Mouse (Mus musculus) kidney, postnatal 25 days (tissue): Measurements from ENCODE around the gene Pitpnm2.
"Not testable (repeated sequence)": the region's sequence is repeated elsewhere in the genome, so short reads cannot be mapped to it uniquely, and the experiment has no call there.

ENCODE experiments used
- DNase-seq, 2 experiments: peaks; one replicate each; pipeline ENCODE4 v3.0.0; 2021; ENCODE audit warnings: mixed read lengths in 2 of 2

Gene Pitpnm2

DNA sequence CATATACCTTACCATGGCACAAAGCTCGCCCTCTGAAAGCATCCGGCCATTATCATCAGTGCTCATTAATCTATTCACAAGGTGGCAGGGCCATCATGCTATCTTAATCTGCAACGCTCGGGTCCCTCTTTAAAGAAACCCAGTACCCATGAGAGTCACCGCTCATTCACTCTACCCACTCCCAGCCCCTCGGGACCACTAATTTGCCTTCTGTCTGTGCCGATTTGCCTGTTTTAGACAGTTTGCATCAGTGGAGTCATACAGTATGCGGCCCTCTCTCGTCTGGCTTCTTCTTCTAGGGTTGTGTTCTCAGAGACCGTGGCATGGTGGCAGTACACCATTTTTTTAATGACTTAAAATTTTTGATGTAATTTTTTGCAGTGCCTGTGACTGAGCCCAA lies 30.1 kb downstream of the Pitpnm2 start:
- no peak for DNase-seq

DNA sequence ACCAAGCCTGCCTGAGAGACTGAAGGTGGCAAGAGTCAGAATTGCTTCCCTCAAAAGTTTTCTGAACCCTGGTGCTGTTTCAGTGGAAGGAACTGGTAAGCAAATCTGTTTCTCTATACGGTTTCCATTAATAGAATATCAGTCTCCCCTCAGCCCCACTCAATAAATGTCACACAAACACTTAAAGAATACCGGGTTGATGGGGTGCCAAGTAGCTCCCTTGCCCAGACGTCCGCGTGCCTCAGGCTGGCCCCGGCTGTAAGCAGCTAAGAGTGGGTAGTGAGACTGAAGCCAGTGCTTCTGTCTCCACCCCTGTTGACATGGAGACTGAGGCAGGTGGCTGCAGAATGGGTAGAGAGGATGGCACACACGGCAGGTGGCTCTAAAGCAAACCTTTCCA lies 30.6 kb downstream of the Pitpnm2 start:
- no peak for DNase-seq

DNA sequence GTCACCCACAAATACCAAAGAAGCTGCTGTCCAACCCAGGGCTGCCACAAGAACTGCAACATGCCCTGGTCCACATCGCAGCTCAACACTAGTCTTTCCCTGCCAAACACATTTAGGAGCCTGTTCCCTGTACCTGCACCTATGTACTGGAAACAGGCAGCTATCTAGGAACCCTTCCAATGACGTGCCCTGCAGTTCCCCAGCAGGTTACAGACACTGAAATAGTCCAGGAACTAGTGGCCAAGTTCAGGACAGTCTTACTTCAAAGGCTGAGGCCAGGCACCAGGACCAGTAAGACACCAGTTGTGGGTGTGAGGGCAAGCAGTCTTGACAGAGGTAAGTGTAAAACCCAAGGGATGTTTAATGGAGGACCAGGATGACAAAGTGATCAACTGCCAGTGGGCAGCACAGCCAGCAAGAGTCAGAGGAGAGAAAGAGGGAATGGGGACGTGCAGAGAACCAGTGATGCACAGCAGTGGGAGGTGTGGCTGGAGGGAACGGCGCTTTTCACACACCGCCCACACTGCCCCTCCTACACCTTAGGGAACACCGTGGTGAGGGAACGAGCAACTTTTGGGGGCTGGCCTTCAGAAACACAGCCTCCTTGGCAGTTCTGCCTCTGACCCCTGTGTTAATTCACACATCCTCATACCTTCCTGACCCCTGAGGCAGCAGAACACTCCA lies 31.9 kb downstream of the Pitpnm2 start:
- DNase-seq = no peak

DNA sequence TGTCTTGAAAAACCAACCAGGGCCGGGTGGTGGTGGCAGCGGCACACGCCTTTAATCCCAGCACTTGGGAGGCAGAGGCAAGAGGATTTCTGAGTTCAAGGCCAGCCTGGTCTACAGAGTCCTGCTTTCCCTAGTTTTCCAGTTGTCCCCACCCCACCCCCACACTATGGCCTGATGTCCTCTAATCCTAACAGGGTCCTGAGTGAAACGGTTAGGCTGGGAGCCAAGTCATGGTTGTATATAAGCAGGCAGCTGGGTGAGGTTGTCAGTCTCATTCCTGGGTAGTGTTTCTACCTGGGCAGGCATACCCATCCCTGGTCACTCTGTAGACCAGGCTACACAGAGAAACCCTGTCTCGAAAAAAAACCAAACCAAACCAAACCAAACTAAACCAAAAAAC lies 32.5 kb downstream of the Pitpnm2 start:
- DNase-seq = not testable (repeated sequence)

DNA sequence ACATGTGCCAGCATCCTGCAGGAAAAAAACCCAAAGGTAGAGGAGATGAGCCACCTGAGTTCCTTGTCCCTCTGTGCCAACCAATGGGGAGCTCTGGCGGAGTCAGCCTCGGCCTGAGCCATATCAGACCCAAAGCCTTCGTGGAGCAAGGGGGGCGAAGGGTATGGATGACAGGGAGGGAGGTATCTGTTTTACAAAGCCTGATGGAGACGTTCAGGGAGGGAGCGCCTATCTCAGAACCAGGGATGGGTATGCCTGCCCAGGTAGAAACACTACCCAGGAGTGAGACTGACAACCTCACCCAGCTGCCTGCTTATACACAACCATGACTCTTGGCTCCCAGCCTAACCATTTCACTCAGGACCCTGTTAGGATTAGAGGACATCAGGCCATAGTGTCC lies 33.2 kb downstream of the Pitpnm2 start:
- no peak for DNase-seq

DNA sequence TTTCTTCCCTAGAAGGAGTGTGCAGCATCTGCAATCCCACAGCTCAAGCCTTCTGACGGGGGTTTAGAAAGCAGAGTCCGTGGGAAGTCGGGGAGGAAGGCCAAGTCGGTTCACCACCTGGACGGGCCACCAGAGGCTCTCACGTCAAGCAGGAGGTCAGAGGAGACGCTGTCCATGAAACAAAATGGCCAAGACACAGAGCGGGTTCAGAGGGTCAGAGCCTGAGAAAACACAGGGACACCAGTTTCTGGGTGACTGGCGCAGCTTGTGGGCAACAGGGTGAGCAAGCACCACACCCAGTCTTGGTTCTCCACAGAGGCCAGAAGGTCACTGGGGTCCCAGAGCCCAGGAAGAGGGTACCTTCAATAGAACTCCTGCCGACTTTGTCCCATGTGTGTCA lies 33.9 kb downstream of the Pitpnm2 start:
- no peak for DNase-seq

DNA sequence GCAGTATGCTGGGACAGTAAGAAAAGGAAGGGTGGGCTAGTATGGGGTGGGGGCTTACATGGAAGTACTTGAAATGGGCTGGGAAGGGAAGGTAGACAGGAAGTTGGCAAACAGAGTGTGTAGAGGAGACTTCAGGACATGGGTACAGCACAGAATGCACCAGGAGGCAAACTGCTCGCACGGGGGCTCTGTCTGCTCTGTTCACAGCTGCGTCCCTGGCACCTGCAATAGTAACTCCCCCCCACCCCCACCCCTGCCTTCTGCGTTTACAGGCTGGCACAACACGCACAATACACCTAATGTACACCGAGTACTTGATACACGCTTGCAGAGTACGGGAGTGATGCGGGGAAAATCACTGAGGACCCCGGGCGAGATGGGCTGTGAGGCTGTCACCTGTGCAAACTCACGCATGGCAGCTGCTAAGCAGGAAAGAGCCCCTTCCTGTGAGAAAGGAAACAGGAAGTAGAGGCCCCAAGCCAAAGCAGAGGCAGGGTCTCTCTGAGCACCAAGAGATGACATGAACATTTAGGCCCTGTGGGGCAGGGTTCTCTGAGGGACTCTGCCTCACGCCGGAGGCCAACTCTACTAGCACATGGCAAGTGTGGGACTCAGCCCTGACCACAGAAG lies 34.9 kb downstream of the Pitpnm2 start:
- DNase-seq = peak in 1 of 2 experiments; percentile 20

DNA sequence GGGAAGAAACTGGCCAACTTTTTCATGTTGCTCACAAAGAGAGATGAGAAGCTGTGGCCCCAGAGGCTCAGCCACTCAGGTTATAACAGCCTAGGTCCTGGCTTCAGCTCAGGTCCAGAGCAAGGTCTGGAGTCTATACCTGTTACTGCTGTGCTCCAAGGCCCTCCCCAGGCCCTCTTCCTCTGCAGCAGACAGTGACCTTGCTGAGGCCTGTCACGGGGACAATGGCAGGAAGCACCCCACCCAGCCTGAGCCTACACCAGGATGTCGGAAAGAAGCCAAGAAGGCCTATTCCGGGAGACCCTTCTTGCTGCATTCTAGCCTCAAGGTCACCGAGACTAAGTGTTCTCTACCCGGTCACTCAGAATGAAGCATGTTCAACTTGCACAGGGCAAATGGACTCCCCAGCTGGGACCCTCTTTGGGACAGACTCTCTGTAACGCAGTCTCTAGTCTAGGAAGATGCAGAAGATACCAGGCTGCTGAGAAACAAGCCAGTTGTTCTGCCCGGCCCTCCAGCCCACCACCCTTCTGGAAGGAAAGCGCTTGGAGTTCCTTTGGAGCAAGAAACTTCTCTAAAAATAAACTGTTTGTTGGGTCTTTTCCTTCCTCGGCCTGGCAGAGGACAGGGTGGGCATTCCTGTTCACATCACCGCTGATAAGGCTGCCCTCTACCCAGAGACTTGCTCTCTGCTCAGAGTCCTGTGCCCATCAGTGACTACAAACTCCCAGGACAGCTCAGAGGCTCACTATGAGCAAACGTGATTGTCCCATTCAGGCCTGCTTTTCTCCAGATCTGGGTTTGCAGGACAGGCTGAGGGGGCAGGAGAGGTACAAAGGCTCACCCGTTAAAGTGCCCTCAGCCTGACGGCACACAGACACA lies 35.7 kb downstream of the Pitpnm2 start:
- DNase-seq = peak; percentile 71 to 90

DNA sequence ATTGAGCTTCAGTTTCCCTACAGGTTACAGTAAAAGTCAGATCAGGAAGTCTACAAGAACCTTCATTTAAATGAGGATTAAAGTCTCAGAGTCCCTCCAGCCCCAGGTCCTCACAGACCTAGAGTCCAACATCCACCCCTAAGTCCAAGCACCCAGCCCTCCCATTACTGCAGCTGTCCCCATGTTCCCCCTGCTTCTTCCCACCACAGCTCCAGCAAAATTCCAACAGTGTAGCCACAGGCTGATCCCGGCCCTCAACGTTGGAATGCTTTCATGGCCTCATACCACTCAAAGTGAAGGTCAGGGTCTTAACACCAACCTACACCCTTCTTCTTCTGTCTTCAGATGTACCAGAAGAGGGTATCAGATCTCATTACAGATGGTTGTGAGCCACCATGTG lies 37.9 kb downstream of the Pitpnm2 start:
- peak in 1 of 2 experiments; percentile 29 for DNase-seq

DNA sequence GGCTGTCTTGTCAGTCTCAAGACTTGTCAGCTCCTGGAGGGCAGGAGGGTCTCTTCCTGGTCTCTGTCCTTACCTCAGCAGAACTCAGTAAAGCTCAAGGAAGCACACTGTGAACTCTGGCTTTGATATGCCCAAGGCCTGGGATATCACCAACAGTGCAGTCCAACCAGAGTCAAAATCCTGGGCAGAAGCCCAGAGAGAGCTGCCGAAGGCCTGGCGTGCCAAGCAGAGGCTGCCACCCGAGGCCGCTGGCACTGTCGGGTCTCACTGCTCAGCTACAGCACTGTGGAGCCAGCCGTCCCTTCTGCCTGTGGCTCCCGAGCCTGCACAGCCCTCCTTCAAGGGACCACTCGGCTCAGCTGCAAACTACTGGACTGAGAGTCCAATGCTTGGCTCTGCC lies 38.3 kb downstream of the Pitpnm2 start:
- peak in 1 of 2 experiments; percentile 52 for DNase-seq

DNA sequence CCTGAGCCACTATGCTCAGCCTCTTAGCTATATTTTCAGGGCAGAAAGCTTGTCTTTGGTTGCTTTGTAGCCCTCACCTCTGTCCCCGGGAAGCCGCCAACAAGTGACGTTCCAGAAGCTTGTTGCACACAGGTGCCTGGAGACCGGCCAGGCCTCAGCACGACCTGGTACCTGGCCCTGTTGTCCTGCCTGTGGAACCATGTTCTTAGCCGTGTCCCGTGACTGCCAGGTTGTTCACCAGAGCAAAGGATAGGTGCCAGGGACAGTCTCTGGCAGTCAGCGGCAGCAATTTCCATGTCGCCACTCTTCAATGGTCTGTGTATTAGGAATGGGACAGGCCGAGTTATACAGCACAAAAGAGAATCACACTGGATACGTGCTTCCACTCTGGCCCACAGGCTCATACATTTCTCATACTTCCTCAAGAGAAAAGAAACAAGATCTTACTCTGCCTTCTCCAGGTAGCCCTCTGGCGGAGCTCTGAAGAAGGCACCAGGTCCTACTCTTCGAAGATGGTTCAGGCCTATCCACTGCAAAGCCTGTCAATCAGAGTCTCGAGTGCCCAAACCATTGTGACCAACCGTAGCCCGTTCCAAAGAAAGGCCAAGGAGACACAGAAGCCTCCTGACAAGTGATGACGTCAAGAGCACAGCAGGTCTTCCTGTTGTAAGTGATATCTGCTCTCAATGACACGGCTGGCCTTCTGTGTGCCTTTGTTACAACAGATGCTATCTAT lies 39.1 kb downstream of the Pitpnm2 start:
- DNase-seq = peak in 1 of 2 experiments; percentile 47

DNA sequence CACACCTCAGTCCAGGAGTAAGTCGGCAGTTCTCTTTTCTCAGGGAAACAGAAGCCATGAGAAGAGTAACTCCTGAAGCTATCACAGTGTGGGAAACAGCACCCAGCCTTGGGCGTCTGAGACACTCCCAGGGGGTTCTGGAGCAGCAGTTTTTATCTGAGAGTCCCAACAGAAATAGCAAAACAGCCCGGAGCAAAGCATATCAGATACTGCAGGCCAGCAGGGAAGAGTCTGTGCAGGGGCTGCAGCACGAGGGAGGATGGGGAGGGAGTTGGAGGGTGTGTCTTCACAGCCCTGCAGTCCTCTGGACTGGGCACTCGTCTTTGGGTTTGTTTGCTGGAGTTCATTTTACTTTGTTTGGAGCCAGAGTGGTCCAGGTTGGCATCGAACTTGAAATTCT lies 39.7 kb downstream of the Pitpnm2 start:
- no peak for DNase-seq

DNA sequence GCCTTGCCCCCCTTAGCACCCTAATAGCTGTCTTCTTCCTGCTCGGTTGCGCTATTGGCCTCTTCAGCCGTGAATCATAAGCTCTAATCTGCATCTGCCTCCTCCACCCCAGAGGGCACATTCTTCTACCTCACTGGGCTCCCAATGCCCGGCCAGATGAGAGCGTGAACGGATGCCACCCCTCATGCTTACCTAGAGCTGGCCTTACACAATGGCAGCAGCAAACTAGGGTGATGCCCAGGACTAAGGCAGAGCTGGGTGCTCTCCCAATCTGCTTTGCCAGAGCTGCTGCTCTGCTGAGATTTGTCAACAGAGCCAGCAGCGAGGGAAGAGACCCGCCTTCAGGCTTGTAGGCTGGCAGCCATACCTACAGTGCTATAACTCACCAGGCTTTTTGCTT lies 41.5 kb downstream of the Pitpnm2 start:
- DNase-seq = no peak

DNA sequence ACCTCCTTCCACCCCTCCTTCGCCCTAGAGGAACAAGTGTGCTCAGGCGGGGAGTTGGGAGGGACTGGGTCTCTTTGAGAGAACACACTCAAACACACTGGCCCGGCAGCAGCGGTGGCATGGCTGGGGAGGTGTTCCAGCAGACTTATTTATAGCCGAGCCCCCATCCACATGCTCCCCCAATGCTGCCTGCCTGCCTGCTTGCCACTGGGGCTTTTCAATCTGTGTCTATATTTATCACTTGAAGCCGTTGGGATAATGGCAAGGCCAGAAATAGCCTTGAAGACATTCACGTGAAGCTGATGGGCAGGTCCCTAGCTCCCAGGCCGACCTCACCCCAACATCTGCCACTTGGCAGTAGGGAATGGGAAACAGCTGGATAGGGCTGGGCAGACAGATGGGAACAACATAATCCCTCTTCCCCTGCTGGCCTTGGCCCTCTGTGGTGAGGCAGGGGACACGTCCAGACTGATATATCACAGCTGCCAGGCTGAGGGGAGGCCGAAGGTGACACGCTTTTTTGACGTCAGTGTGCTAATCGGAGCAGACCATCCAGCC lies 43.0 kb downstream of the Pitpnm2 start:
- peak; percentile 14 to 76 for DNase-seq

DNA sequence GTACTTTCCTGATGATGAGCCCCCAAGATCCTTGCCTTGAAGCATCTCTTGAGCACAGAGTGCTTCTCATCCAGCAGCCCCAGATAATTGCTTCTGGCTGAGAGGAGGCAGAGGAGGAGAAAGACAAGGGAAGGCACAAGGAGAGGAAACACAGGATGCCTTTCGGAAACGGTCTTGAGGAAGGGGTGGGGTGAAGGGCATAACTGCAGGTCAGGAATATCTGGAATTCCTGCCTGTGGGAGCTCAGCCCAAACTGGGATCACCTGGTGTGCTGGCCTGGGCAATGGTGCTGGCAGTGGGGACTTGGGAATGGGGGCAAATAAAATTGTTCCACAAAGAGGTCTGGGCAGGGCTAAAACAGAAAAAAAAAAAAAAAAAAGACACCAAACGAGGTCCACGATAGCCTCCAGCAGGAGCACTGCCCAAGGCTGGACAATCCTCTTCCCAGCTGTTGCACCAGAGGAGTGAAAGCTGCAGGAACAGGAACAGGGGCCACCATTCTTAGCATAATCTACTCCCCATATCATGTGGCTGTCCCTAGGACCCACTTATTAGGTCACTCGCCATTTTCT lies 43.7 kb downstream of the Pitpnm2 start:
- peak in 1 of 2 experiments; percentile 55 for DNase-seq

DNA sequence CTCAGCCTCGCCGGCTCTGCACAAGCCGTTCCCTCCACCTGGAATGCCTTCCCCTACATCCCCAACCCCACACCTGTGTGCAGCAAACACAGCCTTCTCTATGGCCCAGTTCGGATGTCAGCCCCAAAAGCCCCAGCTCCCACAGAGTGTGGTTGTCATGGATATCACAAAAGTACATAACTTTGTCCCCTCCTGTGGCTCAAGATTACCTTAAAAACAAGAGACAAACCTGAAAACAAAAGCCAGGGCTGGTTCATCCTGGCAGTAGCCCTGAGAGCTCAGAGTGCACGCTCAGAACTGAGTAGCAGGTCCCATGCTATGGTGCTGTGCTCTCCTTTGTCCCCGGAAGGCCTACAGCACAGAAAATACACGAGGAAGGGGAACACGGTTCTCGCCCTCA lies 44.3 kb downstream of the Pitpnm2 start:
- DNase-seq = no peak

DNA sequence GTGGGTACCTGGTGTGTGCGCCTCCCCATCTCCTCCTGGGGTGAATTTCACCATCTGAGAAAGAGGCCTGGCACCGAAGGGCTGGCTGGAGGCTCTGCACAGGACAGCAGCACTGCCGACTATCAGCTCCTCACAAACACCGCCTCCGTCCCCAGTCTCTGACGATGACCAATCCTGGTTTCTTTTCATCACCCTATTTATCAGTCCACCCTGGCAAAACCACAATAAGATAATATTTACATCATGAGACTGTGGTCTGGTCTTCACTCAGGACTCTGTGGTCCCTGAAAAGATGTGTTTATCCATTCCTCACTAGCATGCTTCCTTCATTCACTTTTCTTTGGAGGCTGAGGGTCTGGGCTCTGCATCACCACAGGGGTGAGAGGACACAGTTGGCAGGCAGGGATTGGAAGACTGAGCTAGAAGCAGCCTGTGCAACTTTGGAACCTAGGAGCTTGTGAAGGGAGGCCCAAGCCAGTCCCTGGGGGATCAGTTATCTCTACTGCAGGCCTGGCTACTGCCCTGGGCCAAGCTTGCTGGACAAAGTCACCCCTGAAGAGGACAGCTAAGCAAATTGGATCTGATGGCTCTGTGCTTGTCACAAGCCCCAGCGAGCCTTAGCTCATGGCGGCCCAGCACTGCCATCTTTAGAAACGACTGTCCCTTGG lies 45.3 kb downstream of the Pitpnm2 start:
- no peak for DNase-seq

DNA sequence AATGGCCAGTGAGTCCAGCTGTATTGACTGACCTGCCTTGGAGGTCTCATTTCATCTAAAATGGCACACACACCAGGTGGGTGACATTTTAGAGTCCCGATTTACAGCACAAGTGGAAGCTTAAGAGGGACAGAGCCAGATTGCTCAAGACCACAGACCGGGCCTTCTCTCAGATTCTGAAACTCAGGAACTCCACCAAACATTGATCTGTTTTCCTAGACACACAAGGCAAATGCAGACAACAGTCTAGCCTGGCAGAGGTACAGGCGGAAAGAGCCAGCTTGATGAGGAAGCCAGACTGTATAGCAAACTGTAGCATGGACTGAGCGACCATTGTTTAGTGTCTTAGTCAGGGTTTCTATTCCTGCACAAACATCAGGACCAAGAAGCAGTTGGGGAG lies 46.3 kb downstream of the Pitpnm2 start:
- no peak for DNase-seq

DNA sequence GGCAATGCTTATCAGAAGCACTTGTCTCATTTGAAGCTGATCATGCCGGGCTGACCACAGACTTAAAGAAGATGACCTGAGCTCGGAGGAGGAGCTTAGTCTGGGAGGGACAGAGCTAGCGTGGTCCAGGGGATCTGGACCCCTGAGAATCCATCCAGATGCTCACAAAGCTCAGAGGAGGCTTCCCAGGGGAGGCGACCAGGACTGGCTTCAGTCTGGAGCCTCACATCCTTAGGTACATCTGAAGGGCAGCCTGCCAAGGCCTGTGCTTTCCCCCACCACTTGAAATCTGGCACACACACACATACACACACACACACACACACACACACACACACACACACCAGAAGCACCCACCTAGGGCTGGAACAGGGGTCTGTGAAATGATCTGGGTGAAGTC lies 47.5 kb downstream of the Pitpnm2 start:
- peak in 1 of 2 experiments; percentile 58 for DNase-seq

DNA sequence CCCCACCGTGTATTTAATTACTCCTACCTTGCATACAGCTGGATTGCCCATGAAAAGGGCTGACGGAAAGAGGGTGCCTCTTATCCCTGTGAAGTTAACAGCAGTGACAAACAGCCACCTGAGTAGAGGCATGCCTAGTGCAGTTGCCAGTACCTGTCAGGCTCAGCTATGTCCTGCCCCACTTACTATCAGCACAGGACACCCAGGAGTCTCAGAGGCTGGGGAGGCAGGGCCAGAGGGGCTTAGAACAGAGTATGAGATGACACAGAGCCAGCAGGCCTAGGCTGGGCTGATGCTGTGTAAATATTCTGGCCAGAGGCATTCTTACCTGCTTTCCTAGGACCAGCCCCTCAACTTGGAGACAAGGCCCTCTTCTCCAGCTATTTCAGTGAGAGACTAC lies 48.0 kb downstream of the Pitpnm2 start:
- DNase-seq = no peak

DNA sequence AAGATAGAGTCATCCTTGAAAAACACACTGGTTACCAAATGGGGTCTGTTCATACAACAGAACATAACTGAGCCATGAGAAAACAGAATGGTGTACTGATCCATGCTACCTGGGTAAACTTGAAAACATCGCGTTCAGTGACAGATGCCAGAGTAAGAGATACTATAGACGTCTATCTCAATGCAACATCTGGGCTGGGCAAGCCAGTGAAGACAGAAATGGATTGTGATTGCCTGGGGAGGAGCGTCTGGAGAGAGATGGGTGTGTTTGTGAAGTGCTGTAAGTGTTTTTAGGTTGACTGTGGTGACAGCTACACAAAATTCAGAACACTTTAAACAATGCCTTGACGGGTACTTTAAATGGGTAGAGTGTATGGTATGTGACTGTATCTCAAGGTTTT lies 48.7 kb downstream of the Pitpnm2 start:
- no peak for DNase-seq

DNA sequence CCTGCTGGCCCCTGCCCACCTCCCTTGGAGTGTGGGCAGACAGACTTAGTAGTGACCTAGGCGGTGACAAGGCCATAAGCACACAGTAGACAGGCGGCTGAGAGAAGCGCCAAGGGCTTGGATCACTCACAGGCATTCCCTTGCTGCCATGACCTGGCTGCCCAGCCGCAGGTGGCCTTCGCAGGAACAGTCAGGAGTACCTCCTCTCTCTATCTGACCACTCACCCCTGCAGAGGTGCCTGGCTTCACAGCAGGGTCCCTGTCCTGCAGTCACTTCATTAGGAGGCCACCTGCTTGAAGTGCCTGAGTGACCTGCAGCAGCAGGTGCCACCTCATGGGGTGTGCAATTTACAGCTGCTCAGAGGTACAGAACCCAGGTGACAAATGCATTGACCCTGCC lies 50.4 kb downstream of the Pitpnm2 start:
- peak in 1 of 2 experiments; percentile 35 for DNase-seq
